Mouse (Mus musculus) lung, adult 2 months (tissue): Measurements from ENCODE around the gene Ung.

Experiments
- CTCF ChIP-seq: fragments of 200-500 bp; IDR thresholded peaks from 2 replicates; pipeline ENCODE4 v1.5.1; 2011; ENCODE audit warnings: mild to moderate bottlenecking, low read length, control low read depth; ENCODE audit not compliant: insufficient read depth
- POLR2A ChIP-seq: fragments of 200-500 bp; IDR thresholded peaks from 2 replicates; pipeline ENCODE4 v1.6.1; 2011; ENCODE audit warnings: low read depth, mild to moderate bottlenecking, control low read depth, low read length, borderline replicate concordance; ENCODE audit errors: extremely low read depth

DNA sequence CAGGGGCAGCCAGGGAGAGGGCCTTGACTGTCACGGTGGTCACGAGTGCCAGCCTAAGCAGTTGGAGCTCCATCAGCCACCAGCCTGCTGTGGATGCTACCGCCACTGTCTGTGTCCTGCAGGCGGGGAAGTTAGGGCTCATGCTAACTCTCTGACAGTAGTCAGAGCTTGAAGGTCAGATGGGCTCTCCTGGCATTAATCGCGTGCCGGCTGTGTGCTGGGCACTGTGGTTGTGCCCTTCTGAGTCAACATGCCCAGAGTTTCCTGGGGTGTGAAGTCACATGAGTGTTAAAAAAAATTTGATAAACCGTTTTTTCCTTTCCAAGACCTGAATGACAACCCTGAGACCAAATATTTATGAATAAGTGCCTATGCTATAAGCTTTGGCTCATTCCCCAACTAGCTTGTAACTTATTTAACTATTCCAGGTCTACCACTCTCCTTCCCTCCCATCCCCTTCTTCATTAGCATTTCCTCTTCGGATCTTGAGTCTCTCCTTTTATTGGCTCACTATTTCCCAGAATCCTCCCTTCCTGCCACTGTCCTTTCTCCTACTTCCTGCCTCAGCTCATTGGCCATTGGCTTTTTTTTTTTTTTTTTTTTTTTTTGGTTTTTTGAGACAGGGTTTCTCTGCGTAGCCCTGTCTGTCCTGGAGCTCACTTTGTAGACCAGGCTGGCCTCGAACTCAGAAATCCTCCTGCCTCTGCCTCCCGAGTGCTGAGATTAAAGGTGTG is 22.3 kb downstream of the Ung start:
- TF ChIP-seq POLR2A (no peak), CTCF (no peak)
